Mouse (Mus musculus) neural tube, embryonic 14.5 days (tissue): ENCODE results near the gene Gm10272. TPM values are rescaled to one million over a fixed set of nuclear protein-coding genes. Genes with fewer than 3 reads are reported as not detected.
"Not testable (repeated sequence)": the region's sequence is repeated elsewhere in the genome, so short reads cannot be mapped to it uniquely, and the experiment has no call there.

Experiments used
- ATAC-seq: fragments of 200-750 bp; cut with Nextera tagmentation; 2 replicates; pipeline ENCODE4 v1.8.0; 2017; ENCODE audit warnings: low read depth, mild to moderate bottlenecking, moderate TSS enrichment, moderate library complexity
- H3K27ac ChIP-seq: fragments of 300-500 bp; sonication (generic); 2 replicates; pipeline ENCODE4 v1.5.1; 2014; ENCODE audit warnings: low read depth, mild to moderate bottlenecking, control low read depth, low read length, moderate library complexity, mixed read lengths
- H3K27me3 ChIP-seq: fragments of 300-500 bp; sonication (generic); 2 replicates; pipeline ENCODE4 v1.6.1; 2014; ENCODE audit warnings: low read length; ENCODE audit not compliant: control insufficient read depth, insufficient read depth
- H3K36me3 ChIP-seq: fragments of 300-500 bp; sonication (generic); 2 replicates; pipeline ENCODE4 v1.6.1; 2014; ENCODE audit warnings: low read length, mixed read lengths; ENCODE audit not compliant: control insufficient read depth, insufficient read depth
- H3K4me1 ChIP-seq: fragments of 300-500 bp; sonication (generic); 2 replicates; pipeline ENCODE4 v1.6.1; 2014; ENCODE audit warnings: low read length; ENCODE audit not compliant: control insufficient read depth, insufficient read depth
- H3K4me2 ChIP-seq: fragments of 300-500 bp; sonication (generic); 2 replicates; pipeline ENCODE4 v1.6.1; 2014; ENCODE audit warnings: mild to moderate bottlenecking, low read depth, low read length, control low read depth
- H3K4me3 ChIP-seq: fragments of 300-500 bp; sonication (generic); 2 replicates; pipeline ENCODE4 v1.5.1; 2014; ENCODE audit warnings: low read depth, low read length, control low read depth, mixed read lengths
- H3K9ac ChIP-seq: fragments of 300-500 bp; sonication (generic); replicated peaks from 2 replicates; pipeline ENCODE4 v1.6.1; 2014; ENCODE audit warnings: low read depth, mild to moderate bottlenecking, control low read depth, low read length, mixed read lengths
- H3K9me3 ChIP-seq: fragments of 300-500 bp; sonication (generic); 2 replicates; pipeline ENCODE4 v1.6.1; 2016; ENCODE audit warnings: low read length; ENCODE audit not compliant: control insufficient read depth
- WGBS: fragments of 180-500 bp; shearing (Covaris S2); extraction: QIAGEN DNeasy Blood & Tissue Kit; methylation state at CpG from one replicate; pipeline ENCODE4 v1.1.7; 2014; 5-methylcytosine and 5-hydroxymethylcytosine counted together
- polyA plus RNA-seq: library from polyadenylated mRNA; unstranded; fragments of >200 nt; fragmentation: Nextera tagmentation; extraction: Ambion mirVana; gene quantifications from 2 replicates; pipeline ENCODE4 v1.2.1, GENCODE M21; 2014

Gene Gm10272
- polyA plus RNA-seq, 1 experiment from 2014 or later: not detected

DNA sequence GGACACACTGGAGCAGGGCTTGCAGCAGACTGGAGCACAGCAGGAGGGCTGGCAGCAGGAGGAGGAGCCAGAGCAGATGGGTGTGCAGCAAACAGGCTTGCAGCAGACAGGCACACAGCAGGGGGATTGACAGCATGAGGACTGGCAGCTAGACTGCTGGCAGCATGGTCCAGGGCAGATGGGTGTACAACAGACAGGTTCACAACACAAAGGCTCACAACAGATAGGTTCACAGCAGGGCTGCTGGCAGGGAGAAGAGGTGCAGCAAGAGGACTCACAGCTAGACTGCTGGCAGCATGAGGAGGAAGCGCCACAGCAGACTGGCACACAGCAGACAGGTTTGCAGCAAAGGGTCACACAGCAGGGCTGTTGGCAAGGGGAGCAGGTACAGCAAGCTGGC, 44.3 kb downstream of the Gm10272 start:
- H3K4me1 ChIP-seq, H3K36me3 ChIP-seq, H3K4me2 ChIP-seq, H3K9ac ChIP-seq, H3K27me3 ChIP-seq, ATAC-seq, H3K4me3 ChIP-seq, H3K9me3 ChIP-seq, H3K27ac ChIP-seq: not testable (repeated sequence)
- 73% methylated on average over 1 of the region's 1 CpGs for WGBS

DNA sequence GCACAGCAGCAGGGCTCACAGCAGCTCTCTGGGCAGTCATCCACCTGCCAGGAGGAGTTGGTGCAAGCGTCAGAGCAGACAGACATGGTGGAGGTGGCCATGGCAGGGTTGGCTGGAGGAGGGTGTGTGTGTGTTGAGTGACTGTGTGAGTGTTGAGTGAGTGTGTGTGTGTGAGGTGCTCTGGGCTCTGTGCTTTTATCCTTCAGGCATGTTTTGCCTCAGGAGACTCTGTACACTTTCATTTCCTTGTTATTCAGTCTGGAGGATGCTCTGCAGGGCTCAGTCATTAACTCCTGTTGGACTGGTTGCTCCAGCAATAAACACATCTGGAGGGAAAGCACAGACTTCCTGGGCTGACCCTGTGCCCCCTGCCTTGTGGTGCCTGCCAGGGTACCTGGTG, 44.8 kb downstream of the Gm10272 start, which contains the start of gene Gm9736:
TSS of gene Gm9736 (minus strand) at position 101 of the 400 bp plus-strand sequence.
- H3K36me3 ChIP-seq, ATAC-seq, H3K4me2 ChIP-seq, H3K9ac ChIP-seq, H3K9me3 ChIP-seq, H3K27ac ChIP-seq, H3K27me3 ChIP-seq, H3K4me1 ChIP-seq, H3K4me3 ChIP-seq: not testable (repeated sequence)
- WGBS: 78% methylated on average over 1 of the region's 1 CpGs

- H3K4me2 ChIP-seq, H3K27ac ChIP-seq, H3K9ac ChIP-seq, H3K4me3 ChIP-seq, ATAC-seq, H3K36me3 ChIP-seq, H3K4me1 ChIP-seq, H3K9me3 ChIP-seq, H3K27me3 ChIP-seq: not testable (repeated sequence)
- 65% methylated on average over 3 of the region's 3 CpGs for WGBS
These were observed 45.9 kb downstream of the Gm10272 start for GRCm38 (mm10) chr10:77752312-77752711.

DNA sequence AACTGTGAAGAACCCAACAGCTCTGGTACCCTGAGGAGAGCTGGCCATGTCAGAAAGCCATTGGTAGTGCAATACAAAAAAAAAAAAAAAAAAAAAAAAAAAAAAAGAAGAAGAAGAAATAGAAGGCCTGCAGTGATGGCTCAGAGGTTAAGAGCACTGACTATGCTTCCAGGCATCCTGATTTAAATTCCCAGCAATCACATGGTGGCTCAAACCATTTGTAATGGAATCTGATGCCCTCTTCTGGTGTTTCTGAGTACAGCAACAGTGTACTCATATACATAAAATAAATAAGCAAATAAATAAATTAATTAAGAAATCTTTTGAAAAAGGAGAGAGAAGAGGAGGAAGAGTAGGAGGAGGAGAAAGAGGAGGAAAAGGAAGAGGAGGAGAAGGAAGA, 47.0 kb downstream of the Gm10272 start:
- Histone ChIP-seq H3K4me3 (no peak overlapping the region), H3K27ac (no peak overlapping the region), H3K4me1 (no peaks in the 10 kb centered on the region), H3K9ac (no peak overlapping the region), H3K27me3 (no peaks in the 10 kb centered on the region), H3K36me3 (no peaks in the 10 kb centered on the region), H3K4me2 (no peak overlapping the region), H3K9me3 (no peaks in the 10 kb centered on the region)
- ATAC-seq: no peak

Other genes with a start within 250 kb of the Gm10272 start
- gene Fam207a, start 190.8 kb upstream of the Gm10272 start, polyA plus RNA-seq: 39.8 and 46.5 TPM in 2 replicates
- gene Itgb2, start 176.4 kb upstream of the Gm10272 start, polyA plus RNA-seq: 0.44 and 1.2 TPM in 2 replicates
- 64.2 and 82.6 TPM in 2 replicates for gene Pttg1ip, start 124.9 kb upstream of the Gm10272 start, polyA plus RNA-seq
- gene Sumo3, start 100.5 kb upstream of the Gm10272 start, polyA plus RNA-seq: 214 and 240 TPM in 2 replicates
- gene Gm49325, start 100.4 kb upstream of the Gm10272 start, polyA plus RNA-seq: 2.7 TPM in 1 of 2 replicates, not detected in the other
- 44.0 and 57.3 TPM in 2 replicates for gene Ube2g2, start 84.4 kb upstream of the Gm10272 start, polyA plus RNA-seq
- gene Tspear, start 20.1 kb upstream of the Gm10272 start, polyA plus RNA-seq: 1.4 and 1.5 TPM in 2 replicates
- not detected in 2 replicates for gene Gm19402, start 15.9 kb upstream of the Gm10272 start, polyA plus RNA-seq
- not detected in 2 replicates for gene Gm9508, start 9.4 kb upstream of the Gm10272 start, polyA plus RNA-seq
- gene Gm10024, start 4.8 kb downstream of the Gm10272 start, polyA plus RNA-seq: not detected in 2 replicates
- not detected in 2 replicates for gene Gm10142, start 9.2 kb downstream of the Gm10272 start, polyA plus RNA-seq
- gene Krtap12-1, start 14.0 kb downstream of the Gm10272 start, polyA plus RNA-seq: not detected in 2 replicates
- not detected in 2 replicates for gene Gm10100, start 19.9 kb downstream of the Gm10272 start, polyA plus RNA-seq
- gene Gm18596, start 36.0 kb downstream of the Gm10272 start, polyA plus RNA-seq: not detected in 2 replicates
- gene Gm9736, start 44.7 kb downstream of the Gm10272 start, polyA plus RNA-seq: not detected in 2 replicates
- gene Gm3233, start 53.1 kb downstream of the Gm10272 start, polyA plus RNA-seq: not detected in 2 replicates
- not detected in 2 replicates for gene Gm3238, start 64.7 kb downstream of the Gm10272 start, polyA plus RNA-seq
- not detected in 2 replicates for gene Gm7138, start 70.3 kb downstream of the Gm10272 start, polyA plus RNA-seq
- gene Gm3250, start 75.9 kb downstream of the Gm10272 start, polyA plus RNA-seq: not detected in 2 replicates
- gene Gm7137, start 81.6 kb downstream of the Gm10272 start, polyA plus RNA-seq: not detected in 2 replicates
- gene Gm9639, start 88.5 kb downstream of the Gm10272 start, polyA plus RNA-seq: not detected in 2 replicates
- not detected in 2 replicates for gene Gm19668, start 92.5 kb downstream of the Gm10272 start, polyA plus RNA-seq
- not detected in 2 replicates for gene Gm9507, start 105.2 kb downstream of the Gm10272 start, polyA plus RNA-seq
- gene Gm2696, start 108.1 kb downstream of the Gm10272 start, polyA plus RNA-seq: not detected in 2 replicates
- not detected in 2 replicates for gene Krtap10-4, start 120.5 kb downstream of the Gm10272 start, polyA plus RNA-seq
- gene Krtap10-10, start 129.3 kb downstream of the Gm10272 start, polyA plus RNA-seq: not detected in 2 replicates
- gene Gm36176, start 140.2 kb downstream of the Gm10272 start, polyA plus RNA-seq: not detected in 2 replicates
- gene Gm10318, start 146.2 kb downstream of the Gm10272 start, polyA plus RNA-seq: 0.30 TPM in 1 of 2 replicates, not detected in the other
- gene Gm3285, start 155.3 kb downstream of the Gm10272 start, polyA plus RNA-seq: not detected in 2 replicates
- gene Lrrc3, start 195.9 kb downstream of the Gm10272 start, polyA plus RNA-seq: 17.4 and 20.6 TPM in 2 replicates